Comparison of ENCODE assay signal across 9 mouse cellular contexts in genomic region chr2:153305240-153305639, GRCm38 (mm10). TPM values are rescaled to one million over a fixed set of nuclear protein-coding genes. Genes with fewer than 3 reads are reported as not detected.
DNase-seq lines count a peak whose midpoint lies in the region; ATAC-seq and TF ChIP-seq lines count a peak whose summit lies in the region.
"Had no signal": no experiment of that assay in that cellular context is flagged by ENCODE, and none has a peak within 500 bp of the region (broad histone marks: within the 10 kb centered on the region; RNA-seq: fewer than 3 reads in every experiment).

No protein-coding gene starts in this region.

- ATAC-seq in neural tube, embryonic 14.5 days (ENCODE audit: low read depth): peak; percentile 41; the same call in 1 of the 2 replicates
- ATAC-seq in erythroblast, adult 5-6 weeks (replicated peaks; ENCODE audit: low FRiP score, poor library complexity, severe bottlenecking): no peak

- no peak overlapping the region for H3K4me2 ChIP-seq in neural tube, embryonic 14.5 days (ENCODE audit: low read depth, low read length)
- H3K4me2 ChIP-seq: liver, embryonic 13.5 days had no signal

- no peak for DNase-seq in layer of hippocampus, adult 2 months (ENCODE audit: low spot score in 2 of 2)
- DNase-seq in layer of hippocampus, adult 9-10 months (ENCODE audit: low spot score): no peak
- peak; percentile 79 for DNase-seq in adrenal gland, postnatal 10 days
- DNase-seq in heart, embryonic 10.5 days (ENCODE audit: low spot score): no peak
- DNase-seq in B cell, adult 2 months: no peak
- DNase-seq: liver, embryonic 13.5 days; right cerebral cortex, postnatal 4 days had no signal

- H3K27ac ChIP-seq in layer of hippocampus, adult 2 months: peak overlapping the region; percentile 6; the same call in 1 of the 2 replicates
- H3K27ac ChIP-seq in heart, embryonic 10.5 days: peak overlapping the region; percentile 60; the same call in 1 of the 2 replicates
- peak overlapping the region; percentile 34; the same call in 1 of the 2 replicates for H3K27ac ChIP-seq in neural tube, embryonic 14.5 days (ENCODE audit: low read depth, low read length)
- H3K27ac ChIP-seq: liver, embryonic 13.5 days had no signal

- H3K9me3 ChIP-seq in heart, embryonic 10.5 days: no peaks in the 10 kb centered on the region
- H3K9me3 ChIP-seq in neural tube, embryonic 14.5 days (ENCODE audit: control insufficient read depth, low read length): no peaks in the 10 kb centered on the region
- H3K9me3 ChIP-seq: liver, embryonic 13.5 days had no signal

- TF ChIP-seq CTCF in layer of hippocampus, adult 2 months (conservative IDR thresholded peaks at IDR 0.05): no peak

- H3K4me3 ChIP-seq in layer of hippocampus, adult 2 months: no peak overlapping the region
- H3K4me3 ChIP-seq in heart, embryonic 10.5 days: no peak overlapping the region
- H3K4me3 ChIP-seq in neural tube, embryonic 14.5 days (ENCODE audit: low read depth, low read length): no peak overlapping the region
- H3K4me3 ChIP-seq: liver, embryonic 13.5 days had no signal

- peaks cover 11% of the 10 kb centered on the region; the same call in 1 of the 2 replicates for H3K4me1 ChIP-seq in heart, embryonic 10.5 days
- H3K4me1 ChIP-seq in neural tube, embryonic 14.5 days (ENCODE audit: control insufficient read depth, insufficient read depth, low read length): 0 out of 2 replicates have a peak, but pooled peaks cover 3% of the 10 kb centered on the region

- no peaks in the 10 kb centered on the region for H3K27me3 ChIP-seq in heart, embryonic 10.5 days (ENCODE audit: insufficient read depth, poor library complexity, severe bottlenecking)
- no peaks in the 10 kb centered on the region for H3K27me3 ChIP-seq in neural tube, embryonic 14.5 days (ENCODE audit: control insufficient read depth, insufficient read depth, low read length)
- H3K27me3 ChIP-seq: liver, embryonic 13.5 days had no signal

- no peak overlapping the region for H3K9ac ChIP-seq in neural tube, embryonic 14.5 days (replicated peaks; ENCODE audit: low read depth, low read length)
- H3K9ac ChIP-seq: liver, embryonic 13.5 days had no signal

- WGBS in heart, embryonic 10.5 days: 54% methylated on average over 6 of the region's 6 CpGs
- WGBS in neural tube, embryonic 14.5 days: 51% methylated on average over 6 of the region's 6 CpGs

- H3K36me3 ChIP-seq in heart, embryonic 10.5 days: no peaks in the 10 kb centered on the region
- H3K36me3 ChIP-seq in neural tube, embryonic 14.5 days (ENCODE audit: control insufficient read depth, insufficient read depth, low read length): no peaks in the 10 kb centered on the region
- H3K36me3 ChIP-seq: liver, embryonic 13.5 days had no signal

RNA-seq across cellular contexts. Expression of gene Kif3b, which starts 14.0 kb away (rescaled TPM):
- total RNA-seq in layer of hippocampus, adult 2 months (2021): 10 to 100 TPM; 50.6 to 55.7 TPM
- 10 to 100 TPM; 18.6 to 20.2 TPM for total RNA-seq in adrenal gland, postnatal 10 days (2021)
- 4.1 and 4.4 TPM in 2 replicates for polyA plus RNA-seq in heart, embryonic 10.5 days (2016; fragmentation: Nextera tagmentation; extraction: Ambion mirVana)
- polyA plus RNA-seq in neural tube, embryonic 14.5 days (2014; fragmentation: Nextera tagmentation; extraction: Ambion mirVana): 16.4 and 17.2 TPM in 2 replicates
- 2.9 and 6.5 TPM in 2 replicates for total RNA-seq in erythroblast, adult 5-6 weeks (2015; ENCODE audit: low replicate concordance)
- 5.4 and 5.7 TPM in 2 replicates for total RNA-seq in erythroblast, adult 5-6 weeks (2017; ENCODE audit: low replicate concordance)

RNA-seq across cellular contexts. Expression of gene Asxl1, which starts 40.4 kb away (rescaled TPM):
- 10 to 100 TPM; 34.6 to 34.9 TPM for total RNA-seq in layer of hippocampus, adult 2 months (2021)
- 10 to 100 TPM; 23.5 to 30.9 TPM for total RNA-seq in adrenal gland, postnatal 10 days (2021)
- 9.2 and 9.6 TPM in 2 replicates for polyA plus RNA-seq in heart, embryonic 10.5 days (2016; fragmentation: Nextera tagmentation; extraction: Ambion mirVana)
- 15.4 and 16.9 TPM in 2 replicates for polyA plus RNA-seq in neural tube, embryonic 14.5 days (2014; fragmentation: Nextera tagmentation; extraction: Ambion mirVana)
- total RNA-seq in erythroblast, adult 5-6 weeks (2015; ENCODE audit: low replicate concordance): 10.8 and 17.1 TPM in 2 replicates
- total RNA-seq in erythroblast, adult 5-6 weeks (2017; ENCODE audit: low replicate concordance): 14.7 and 18.5 TPM in 2 replicates

Comparison
In these comparisons a context has a peak if more than half of its experiments do, and no peak if none do; other contexts are left out.
1. H3K27ac ChIP-seq: peak in every context shown above with its lines; median percentile 60 in heart, embryonic 10.5 days; 34 in neural tube, embryonic 14.5 days; 6 in layer of hippocampus, adult 2 months.